Mouse (Mus musculus) B cell, adult 2 months (primary cell): ENCODE data around the gene Ift43.

Experiments
- DNase-seq, 2 experiments: peaks; one replicate each; pipeline ENCODE4 v3.0.0; 2022

Ift43 gene

DNA sequence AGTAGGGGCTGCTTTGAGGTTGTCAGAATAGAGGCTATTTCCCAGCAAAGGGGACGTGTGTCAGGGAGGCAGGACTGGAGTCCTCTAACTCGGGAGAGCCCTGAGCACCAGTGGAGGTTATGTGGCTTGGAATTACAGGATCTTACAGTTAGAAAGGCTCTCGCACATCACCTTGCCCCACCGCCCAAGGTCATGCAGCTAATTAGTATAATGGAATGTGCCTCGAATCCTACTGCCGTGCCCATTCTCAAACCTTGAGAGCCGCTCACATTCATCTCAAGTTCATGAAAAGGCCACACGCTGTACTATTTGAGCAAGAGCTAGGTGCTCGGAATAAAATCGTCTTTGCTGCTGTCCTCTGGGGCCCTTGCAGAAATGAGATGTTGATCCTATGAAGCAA, 47.4 kb downstream of the Ift43 start:
- no peak for DNase-seq

DNA sequence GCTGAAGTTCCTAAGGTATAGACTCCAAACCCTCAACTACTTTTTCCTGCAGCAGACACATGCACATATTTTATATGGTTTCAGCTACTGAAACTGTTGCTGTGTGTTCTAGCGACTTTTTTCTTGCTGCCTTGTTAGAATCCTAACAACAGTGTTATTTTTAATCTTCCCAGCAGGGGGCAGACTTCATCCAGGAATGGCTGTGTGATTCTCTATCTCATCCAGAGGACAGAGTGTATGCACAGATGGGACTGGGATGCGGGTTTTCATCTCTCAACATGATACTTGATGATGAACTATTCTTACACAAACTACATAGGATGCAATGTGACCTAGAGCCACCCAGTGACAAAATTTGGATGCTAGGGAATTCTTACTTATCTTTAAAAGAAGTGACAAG, 50.5 kb downstream of the Ift43 start:
- DNase-seq: peak; percentile 65 to 69

DNA sequence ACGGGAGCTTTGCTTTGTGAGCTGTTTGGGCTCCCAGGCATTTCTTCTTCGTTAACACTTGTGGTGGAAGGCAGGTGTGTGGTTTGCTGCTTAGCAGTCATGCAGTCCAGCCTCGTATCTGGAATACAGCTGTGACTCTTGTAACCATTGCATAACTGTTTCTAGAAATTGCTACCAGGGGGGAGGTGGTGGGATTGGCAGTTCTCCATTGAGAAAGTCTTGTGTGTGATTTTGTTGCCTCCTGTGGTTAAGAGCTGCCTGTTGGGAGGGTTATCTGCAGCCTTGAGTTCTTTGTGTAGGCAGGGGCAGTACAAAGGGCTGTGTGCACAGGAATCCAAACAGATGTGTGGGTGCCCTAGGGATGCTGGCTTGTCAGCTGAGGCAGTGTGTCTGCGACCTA, 53.4 kb downstream of the Ift43 start:
- no peak for DNase-seq

DNA sequence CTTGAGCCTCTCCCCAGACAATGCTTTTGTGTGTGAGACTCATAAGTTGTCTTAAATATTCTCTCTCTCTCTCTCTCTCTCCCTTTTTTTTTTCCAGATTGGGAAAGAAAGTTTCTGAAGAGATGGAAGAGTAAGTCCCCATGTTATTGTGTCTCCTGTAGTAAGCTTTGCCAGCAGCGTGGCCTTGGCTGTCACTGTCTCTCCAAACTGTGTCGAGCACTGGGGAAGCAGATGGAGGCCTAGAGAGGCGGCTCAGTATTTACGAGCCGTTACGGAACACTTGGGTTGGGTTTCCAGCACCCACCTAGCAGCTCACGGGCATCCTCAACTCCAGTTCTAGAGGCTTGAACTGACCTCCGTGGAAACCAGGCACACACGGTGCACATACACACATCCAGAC, 56.4 kb downstream of the Ift43 start:
- DNase-seq: no peak

DNA sequence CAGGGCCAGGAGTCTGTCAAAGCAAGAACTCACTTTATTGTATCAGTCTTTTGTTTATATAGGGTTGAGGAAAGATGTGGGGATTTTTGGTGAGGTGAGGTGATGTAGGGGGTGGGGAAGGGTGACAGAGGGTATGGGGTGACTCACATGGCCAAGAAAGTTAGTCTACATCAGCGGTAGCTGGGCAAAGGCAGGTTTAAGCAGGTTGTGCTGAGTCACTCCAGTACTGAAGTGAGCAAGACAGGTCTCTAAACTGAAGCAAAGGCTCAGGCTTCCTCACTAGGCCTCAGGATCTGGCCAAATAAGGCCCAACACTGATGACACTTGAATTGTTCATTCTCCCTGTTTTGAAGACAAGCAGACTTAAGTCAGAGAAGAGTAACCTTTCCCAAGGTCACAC, 60.0 kb downstream of the Ift43 start:
- no peak for DNase-seq

DNA sequence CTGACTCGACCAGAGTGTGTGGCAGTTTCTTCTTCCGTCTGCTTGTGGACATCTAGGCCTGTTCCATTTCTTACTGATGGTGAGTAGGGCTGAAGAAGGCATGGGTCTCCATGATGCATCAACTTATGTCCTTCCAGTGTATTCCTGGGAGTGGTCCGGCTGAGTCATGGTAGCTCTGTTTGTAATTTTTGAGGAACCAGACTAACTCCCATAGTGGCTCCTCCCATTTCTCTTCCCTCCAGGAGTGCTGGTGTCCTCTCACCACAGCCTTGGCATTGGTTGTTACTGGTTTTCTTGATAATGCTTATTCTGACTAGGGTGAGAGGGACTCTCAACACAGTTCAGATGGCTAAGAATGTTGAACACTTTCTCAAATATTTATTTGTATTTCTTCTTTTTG, 63.9 kb downstream of the Ift43 start:
- no peak for DNase-seq

DNA sequence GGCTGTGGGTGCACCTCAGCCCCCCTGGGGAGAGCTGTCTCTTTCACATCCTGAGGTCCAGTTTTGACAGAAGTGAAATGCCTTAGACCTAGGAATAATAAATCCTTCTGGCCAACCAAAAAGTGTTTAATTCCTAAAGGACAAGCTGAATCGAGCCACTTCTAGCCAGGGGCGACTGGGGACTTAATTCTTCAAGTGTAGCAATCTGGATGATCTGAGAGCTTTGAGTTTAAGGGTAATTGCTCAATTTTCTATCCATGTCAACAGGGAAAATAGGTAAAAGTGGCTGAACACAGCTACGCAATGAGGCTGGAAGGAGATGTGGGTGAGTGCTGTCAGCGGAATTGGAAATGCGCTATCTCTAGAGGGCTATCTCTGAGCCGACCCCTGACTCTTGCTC, 65.9 kb downstream of the Ift43 start:
- DNase-seq: no peak

DNA sequence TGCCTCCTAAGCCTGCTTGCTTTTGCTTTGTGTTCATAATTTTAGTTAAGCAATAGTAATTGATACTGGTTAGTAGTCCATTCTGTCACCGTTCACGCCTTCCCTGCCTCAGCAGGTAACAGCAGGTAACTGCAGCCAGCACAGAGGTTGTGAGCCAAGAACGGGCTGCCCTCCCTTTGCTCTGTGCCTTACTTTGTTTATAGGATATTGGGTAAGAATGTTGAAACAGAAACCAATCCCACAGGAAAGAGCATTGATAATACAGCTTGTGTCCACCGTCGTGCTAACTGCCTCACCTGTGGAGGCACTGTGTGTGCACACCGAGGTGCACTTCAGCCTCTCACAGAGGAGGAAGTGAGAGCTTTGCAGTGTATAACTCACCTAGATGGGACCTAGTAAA, 66.7 kb downstream of the Ift43 start:
- DNase-seq: no peak

DNA sequence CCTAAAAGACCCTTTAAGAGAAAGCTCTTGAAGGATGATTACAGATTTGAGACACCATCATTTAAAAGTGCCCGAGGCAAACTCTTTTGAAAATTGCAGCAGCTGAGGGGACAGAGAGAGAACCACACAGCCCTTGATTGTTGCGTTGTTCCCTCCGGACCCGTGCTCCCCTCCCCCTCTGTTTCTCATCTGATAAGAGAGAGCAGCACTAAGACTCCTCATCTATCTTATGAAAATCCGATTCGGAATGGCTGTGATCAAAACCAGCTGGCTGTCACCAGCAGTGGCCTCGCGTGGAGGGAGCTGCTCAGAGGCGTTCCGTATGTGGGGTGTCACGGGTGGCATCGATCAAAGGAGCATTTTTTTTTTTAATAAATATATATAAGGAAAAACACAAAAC, 69.6 kb downstream of the Ift43 start:
- no peak for DNase-seq

DNA sequence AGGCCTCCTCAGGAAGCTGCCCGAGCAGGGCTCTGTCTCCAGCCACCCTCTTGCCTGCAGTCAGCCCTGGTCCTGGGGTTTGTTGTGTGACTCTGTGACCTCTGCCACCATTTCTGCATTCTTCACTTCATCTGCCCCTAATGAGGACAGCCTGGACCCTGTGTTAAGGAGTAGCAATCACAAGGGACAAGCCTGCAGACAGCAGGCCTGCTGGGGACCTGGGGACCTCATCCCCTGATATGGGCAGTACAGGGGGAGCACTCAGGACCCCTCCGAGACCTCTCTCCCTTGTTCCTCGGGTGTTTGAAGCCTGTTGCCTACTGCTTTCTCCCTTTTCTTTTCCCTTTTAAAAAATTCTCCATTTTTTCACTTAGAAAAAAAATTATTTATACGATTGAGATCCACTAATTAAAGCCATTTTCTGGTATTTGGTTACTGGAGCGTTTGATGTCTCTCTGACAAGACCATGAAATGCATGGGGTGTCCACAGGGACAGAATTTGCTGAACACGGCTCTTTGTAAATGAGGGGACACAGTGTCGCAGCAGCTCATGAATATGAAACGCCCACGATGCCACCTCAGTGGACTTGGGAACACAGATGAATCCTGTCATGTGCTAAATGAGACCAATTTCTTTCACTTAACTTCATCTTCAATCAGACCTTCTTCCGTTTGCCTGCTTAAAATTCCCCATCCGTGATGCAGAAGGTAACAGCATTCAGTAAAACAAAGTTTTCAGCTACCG, 71.0 kb downstream of the Ift43 start:
- DNase-seq: no peak

DNA sequence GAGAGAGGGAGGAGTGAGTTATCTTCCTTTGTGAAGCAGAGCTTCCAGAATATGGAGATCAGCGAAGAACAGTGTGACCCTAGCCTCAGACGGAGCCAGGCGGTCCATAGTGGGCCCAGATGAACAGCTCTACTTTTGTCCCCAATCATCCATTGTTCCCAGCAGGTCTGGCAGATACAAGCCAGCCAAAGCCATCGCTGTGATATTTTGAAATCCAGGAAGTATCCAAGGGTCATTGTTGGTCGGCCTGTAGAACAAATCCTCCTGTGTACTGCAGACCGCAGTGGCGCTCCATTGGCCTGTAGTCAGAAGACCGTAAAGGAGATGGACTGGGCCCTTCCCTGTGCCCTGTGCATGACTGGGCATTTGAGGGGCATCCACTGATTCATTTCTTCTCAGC, 72.8 kb downstream of the Ift43 start:
- no peak for DNase-seq

DNA sequence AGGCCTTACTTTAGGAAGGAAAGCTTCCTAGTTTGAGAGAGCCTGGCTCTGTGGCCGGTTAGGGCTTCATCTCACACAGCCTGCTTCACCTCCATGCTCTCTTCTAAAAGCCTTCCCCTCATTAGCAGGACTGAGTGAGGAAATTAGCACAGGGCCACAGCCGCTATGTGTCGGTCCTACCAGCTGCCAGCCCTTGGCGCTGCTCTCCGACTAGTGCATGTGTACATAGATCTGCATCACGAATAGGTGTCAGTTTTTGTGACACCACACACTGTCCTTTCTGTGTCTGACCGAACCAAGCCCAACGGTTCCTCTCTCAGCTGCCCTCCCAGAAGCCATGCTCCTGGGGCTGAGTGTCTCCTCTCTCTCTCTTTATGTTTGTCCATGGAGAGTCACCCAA, 74.8 kb downstream of the Ift43 start:
- no peak for DNase-seq

DNA sequence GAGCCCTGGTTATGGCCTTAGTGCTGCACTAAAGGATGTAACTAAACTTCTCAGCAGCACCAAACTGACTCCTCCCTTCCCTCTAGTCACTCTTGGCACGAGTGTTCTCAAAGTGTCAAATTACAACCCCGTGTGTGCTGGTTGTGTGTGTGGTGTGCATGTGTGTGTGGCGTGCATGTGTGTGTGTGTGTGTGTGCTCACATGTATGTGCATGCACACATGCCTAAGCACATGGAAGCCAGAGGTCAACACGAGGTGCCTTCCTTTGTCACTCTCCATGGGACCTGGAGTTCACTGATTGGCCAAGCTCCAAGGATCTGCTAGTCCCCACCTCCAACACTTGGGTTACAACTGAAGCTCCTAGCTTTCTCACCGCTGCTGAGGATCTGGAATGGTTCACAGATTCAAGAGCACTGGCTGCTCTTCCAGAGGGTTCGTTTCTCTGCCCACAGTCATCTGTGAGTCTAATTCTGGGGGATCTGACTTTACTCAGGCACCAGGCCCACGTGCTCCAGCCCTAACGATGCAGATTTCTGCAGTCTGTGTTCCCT, 75.6 kb downstream of the Ift43 start:
- no peak for DNase-seq

DNA sequence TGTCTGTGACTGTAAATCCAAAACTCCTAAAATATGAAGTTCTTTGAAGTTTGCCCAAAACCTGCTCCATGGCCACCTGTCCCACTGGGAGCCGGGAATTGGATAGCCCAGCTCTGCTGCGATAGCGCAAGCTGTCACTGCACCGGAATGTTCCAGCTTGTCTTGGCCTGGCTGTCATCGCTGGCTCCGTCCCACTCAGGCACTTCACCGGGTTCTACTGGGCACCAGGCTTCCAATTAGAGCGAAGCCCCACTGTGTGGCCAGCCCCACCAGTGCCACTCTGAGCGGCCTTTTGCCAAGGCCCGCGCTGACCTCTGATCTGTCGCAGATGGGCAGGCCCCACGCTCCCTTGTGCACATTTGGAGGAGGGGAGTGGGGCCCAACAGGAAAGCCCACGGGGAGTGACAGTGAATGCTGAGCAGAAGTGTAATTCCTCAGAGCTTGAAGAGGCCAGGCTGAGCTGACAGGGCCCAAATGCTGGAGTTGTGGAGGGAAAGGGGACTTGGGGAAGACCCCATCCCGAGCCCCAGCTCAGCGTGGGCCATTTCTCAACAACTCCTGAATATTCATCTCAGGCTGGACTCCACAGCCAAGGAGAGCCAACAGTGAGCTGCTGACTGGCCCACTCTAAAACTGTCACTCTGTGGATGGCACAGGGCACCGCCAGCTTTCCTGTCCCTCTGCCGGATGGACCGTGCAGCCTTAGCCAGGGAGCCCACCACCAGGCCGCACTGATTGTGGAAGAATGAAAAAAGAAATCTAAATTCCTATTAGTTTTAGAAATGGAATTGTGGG, 76.5 kb downstream of the Ift43 start:
- DNase-seq: no peak

DNA sequence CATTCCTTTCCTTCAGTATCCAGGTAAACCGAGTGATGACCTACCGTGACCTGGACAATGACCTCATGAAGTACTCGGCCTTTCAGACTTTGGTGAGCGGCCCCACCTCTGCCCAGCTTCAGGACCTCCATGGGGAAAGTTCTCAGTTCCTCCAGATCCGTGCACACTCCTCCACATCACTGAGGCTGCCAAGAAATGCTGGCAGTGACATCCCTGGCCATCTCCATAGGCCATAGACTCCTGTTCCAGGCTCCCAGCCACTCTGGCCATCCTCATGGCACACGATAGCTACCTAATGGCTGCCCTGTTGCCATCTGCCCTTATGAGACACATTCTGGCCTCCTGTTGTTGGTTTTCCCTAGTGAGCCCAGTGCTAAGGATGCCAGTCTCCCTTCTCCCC, 79.1 kb downstream of the Ift43 start:
- no peak for DNase-seq

DNA sequence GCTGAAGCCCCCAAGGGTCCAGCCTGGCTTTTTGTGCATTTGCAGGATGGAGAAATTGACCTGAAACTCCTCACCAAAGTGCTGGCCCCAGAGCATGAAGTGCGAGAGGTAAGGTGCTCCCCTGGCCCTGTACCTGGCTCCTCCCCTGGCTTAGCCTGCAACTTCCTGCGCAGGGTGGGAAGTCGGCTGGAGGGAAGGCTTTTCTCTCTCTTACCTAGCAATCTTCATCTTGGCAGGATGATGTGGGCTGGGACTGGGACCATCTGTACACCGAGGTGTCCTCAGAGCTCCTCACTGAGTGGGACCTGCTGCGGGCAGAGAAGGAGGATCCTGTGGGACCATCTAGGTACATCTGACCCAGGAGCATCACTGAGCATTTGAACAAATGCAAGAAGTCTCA, 79.6 kb downstream of the Ift43 start:
- DNase-seq: no peak

DNA sequence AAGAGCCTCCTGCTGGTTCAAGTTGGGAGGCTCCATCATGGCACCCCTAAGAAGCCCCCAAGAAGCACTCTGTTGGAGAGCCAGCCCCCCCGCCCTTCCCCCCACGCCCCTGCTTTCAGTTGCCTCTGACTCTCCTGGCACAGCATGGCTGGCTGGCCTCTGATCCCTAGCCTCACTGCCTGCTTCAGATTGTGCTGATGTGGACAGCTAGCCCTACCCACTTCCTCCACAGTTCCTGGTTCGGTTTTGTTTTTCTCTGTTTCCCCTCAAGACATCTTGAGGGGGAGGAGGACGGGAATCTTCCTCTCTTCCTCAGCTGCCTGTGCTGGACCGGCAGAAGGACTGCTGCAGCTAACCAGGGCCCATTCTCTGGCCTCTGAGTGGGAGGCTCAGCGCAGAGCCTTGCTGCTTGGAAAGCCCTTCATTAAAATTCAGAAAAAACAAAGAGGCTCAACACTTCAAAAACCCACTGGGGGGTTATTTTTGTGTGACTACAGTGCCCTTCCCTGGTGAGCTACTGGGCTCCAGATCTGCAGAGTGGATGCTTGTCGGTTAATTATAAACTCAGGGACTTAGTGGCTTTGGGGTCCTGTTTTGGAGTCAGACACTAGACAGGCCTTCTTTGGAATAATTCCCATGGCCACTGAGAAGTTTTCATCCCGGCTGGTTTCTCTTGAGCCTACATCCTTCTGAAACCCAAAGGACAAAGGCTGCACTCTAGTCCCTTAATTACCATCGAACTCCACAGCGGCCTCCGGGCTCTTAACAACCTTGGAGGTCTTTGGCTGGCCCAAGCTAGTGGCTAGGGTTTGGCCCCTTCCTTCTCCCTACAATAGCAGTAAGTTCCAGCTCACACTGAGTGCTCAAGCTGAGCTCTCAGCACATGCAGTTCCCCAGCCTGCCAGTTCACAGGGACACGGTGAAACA, 80.8 kb downstream of the Ift43 start:
- no peak for DNase-seq

DNA sequence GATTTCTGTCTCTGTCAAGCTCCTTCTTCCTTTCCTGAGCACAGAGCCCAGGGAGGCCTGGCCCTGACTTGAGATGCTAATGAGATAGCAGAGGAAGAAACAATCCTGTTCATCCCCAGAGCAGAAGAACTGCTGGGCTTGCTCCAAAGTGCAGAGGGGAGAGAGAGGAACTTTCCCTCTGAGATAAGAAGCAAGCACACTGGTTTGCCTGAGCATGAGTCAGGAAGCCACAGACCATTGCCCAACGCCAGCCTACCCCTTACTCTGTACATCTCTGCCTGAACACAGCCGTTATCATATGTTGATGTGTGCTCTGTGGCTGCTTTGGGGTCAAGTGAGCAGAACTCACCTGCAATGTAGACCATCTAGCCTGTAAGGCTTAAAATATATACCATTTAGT, 83.9 kb downstream of the Ift43 start:
- DNase-seq: no peak

DNA sequence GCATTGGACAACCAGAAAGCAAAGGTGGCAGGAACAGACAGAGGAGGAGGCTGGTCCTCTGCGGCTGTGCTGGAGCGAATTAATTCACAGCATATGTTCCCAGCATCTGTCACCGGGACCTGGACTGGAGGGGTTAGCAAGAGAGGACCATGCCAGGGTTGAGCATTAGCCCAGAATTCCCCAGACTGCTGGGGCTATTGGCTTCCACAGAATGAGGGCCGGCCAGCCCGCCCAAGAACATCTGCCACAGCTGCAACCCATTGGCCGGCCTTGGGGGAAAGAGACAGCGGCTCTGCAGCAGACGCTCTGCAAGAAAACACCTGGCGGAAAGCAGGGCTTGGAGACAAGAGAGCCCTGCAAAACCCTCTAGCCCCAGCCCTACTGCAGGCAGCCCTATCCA, 84.7 kb downstream of the Ift43 start:
- DNase-seq: no peak

DNA sequence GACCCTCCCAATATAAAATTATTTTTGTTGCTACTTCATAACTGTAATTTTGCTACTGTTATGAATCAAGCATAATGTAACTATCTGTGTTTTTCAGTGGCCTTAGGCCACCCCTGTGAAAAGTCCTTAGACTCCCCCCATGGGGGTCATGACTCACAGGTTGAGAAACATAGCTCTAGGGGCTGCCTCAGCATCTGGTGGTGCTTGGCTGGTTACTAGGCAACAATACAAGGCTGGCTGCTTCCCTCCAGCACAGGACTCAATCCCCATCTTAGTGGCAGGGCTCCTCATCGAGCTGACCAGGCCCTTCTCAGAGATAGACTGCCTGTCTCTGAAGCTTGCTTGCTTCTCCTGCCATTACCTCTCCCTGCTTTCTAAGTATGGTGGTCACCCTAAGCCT, 86.4 kb downstream of the Ift43 start:
- DNase-seq: no peak

DNA sequence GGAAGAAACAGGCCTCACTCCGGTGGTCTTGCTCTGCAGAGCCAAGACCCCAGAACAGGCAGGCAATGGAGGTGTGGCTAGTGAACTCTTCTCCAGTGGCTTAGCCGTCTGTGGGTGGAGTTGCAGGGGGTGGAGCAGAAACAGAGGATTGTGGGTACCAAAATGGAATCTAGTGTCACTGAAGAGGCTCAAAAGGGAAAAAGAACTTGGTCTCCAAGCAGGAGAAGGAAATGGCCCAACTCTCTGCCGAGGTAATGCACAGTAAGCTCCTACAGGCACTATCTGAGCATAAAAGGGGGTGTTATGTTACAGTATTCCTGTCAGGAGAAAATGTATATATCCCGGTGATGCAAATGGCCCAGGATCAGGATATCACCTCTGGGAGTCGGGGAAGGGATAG, 86.9 kb downstream of the Ift43 start:
- no peak for DNase-seq

DNA sequence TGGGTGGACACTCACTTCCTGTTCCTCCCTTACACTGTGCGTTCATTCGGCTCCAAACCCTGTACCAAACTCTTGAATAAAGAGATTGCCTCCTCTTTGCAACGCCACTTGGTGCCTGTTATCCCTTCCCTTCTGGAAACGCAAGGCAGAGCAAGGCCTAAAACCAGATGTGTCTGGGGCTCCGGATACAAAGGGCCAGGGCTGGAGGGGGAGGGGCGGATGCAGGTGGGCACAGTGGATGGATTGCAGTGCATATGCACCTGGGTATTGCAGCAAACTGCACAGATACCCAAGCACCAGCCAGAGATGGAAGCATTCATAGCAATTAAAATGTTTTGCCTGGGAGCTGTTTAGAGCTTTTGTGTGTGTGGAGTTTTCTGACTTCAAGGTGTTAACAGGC, 91.0 kb downstream of the Ift43 start:
- no peak for DNase-seq

DNA sequence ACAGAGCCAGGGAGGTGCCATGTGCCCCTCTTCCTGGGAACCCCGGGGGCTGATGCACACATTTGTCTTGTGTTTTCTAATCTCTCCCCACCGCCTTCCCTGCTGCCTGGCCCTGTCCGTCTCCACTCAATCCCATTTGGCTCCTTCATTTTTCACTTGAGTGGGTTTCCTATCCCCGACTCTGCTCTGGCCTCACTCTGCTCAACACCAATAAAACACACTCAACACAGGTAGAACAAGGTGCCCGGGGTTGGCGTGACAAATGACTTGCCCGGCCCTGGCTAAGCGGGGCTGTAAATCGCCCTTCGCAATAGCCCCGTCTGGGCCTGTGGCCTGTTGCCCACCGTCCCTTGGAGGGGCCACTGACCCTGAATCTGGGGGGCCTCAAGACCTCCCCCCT, 92.0 kb downstream of the Ift43 start:
- no peak for DNase-seq
